In genomic region chr15:102459847-102460246, GRCm38 (mm10) we compare ENCODE assay signal across 9 mouse cellular contexts. TPM values are rescaled to one million over a fixed set of nuclear protein-coding genes. Genes with fewer than 3 reads are reported as not detected.
DNase-seq lines count a peak whose midpoint lies in the region; ATAC-seq lines count a peak whose summit lies in the region.
"Had no signal": no experiment of that assay in that cellular context is flagged by ENCODE, and none has a peak within 500 bp of the region (broad histone marks: within the 10 kb centered on the region; RNA-seq: fewer than 3 reads in every experiment).

No protein-coding gene starts in this region.

- H3K36me3 ChIP-seq in heart, embryonic 11.5 days (ENCODE audit: control insufficient read depth, insufficient read depth, low read length) = 0 out of 2 replicates have a peak, but pooled peaks cover 2% of the 10 kb centered on the region
- H3K36me3 ChIP-seq in hindbrain, embryonic 11.5 days (ENCODE audit: control insufficient read depth, insufficient read depth, low read length) = no peaks in the 10 kb centered on the region
- H3K36me3 ChIP-seq in midbrain, embryonic 11.5 days (ENCODE audit: control insufficient read depth, insufficient read depth, low read length) = no peaks in the 10 kb centered on the region

- no peaks in the 10 kb centered on the region for H3K9me3 ChIP-seq in heart, embryonic 11.5 days (replicated peaks; ENCODE audit: control insufficient read depth, low read length)
- no peaks in the 10 kb centered on the region for H3K9me3 ChIP-seq in hindbrain, embryonic 11.5 days (ENCODE audit: control insufficient read depth, low read length)
- H3K9me3 ChIP-seq in midbrain, embryonic 11.5 days (ENCODE audit: control insufficient read depth, low read length) = no peaks in the 10 kb centered on the region

- H3K9ac ChIP-seq in heart, embryonic 11.5 days (ENCODE audit: low read depth, low read length) = peak overlapping the region; percentile 58; the same call in 1 of the 2 replicates
- no peak overlapping the region; the same call in 1 of the 2 replicates for H3K9ac ChIP-seq in hindbrain, embryonic 11.5 days (ENCODE audit: low read depth, low read length)
- no peak overlapping the region for H3K9ac ChIP-seq in midbrain, embryonic 11.5 days (ENCODE audit: low read length)

- no peak for DNase-seq in heart, postnatal 36 days
- DNase-seq in ZHBTc4 (ENCODE audit: low read depth, low spot score) = peak; percentile 44
- no peak for DNase-seq in hindbrain, embryonic 11.5 days (ENCODE audit: low spot score)
- no peak for DNase-seq in midbrain, embryonic 11.5 days (ENCODE audit: low spot score, missing footprints)
- DNase-seq in right cerebral cortex, postnatal 14 days = no peak
- no peak for DNase-seq in gastrocnemius, postnatal 4 days (ENCODE audit: low spot score in 2 of 2)
- no peak for DNase-seq in kidney, postnatal 4 days

- H3K4me1 ChIP-seq in heart, embryonic 11.5 days (ENCODE audit: control insufficient read depth, insufficient read depth, low read length) = peaks cover 11% of the 10 kb centered on the region; the same call in 1 of the 2 replicates
- H3K4me1 ChIP-seq in hindbrain, embryonic 11.5 days (replicated peaks; ENCODE audit: control insufficient read depth, insufficient read depth, low read length) = no peaks in the 10 kb centered on the region
- peaks cover 6% of the 10 kb centered on the region; the same call in 1 of the 2 replicates for H3K4me1 ChIP-seq in midbrain, embryonic 11.5 days (ENCODE audit: control insufficient read depth, insufficient read depth, low read length)

- peak overlapping the region; percentile 75 for H3K4me2 ChIP-seq in heart, embryonic 11.5 days
- H3K4me2 ChIP-seq in hindbrain, embryonic 11.5 days (replicated peaks; ENCODE audit: low read depth, low read length) = peak overlapping the region; percentile 45; the same call in 1 of the 2 replicates
- peak overlapping the region; percentile 52 for H3K4me2 ChIP-seq in midbrain, embryonic 11.5 days

- peak; percentile 39 for ATAC-seq in heart, embryonic 11.5 days (replicated peaks; ENCODE audit: insufficient number of reproducible peaks, low FRiP score, low TSS enrichment)
- no peak for ATAC-seq in hindbrain, embryonic 11.5 days (ENCODE audit: low FRiP score)
- ATAC-seq in midbrain, embryonic 11.5 days (ENCODE audit: low FRiP score) = no peak

- peak overlapping the region; percentile 56 for H3K4me3 ChIP-seq in heart, embryonic 11.5 days (ENCODE audit: low read depth, low read length)
- H3K4me3 ChIP-seq in hindbrain, embryonic 11.5 days (ENCODE audit: low read depth, low read length) = no peak overlapping the region
- no peak overlapping the region for H3K4me3 ChIP-seq in midbrain, embryonic 11.5 days (ENCODE audit: low read depth, low read length)

- 49% methylated on average over 5 of the region's 5 CpGs for WGBS in heart, embryonic 11.5 days (ENCODE audit: insufficient replicate concordance)
- WGBS in hindbrain, embryonic 11.5 days = 69% methylated on average over 5 of the region's 5 CpGs
- 73% methylated on average over 5 of the region's 5 CpGs for WGBS in midbrain, embryonic 11.5 days

- H3K27me3 ChIP-seq in heart, embryonic 11.5 days (ENCODE audit: control insufficient read depth, insufficient read depth, low read length) = no peaks in the 10 kb centered on the region
- H3K27me3 ChIP-seq in hindbrain, embryonic 11.5 days (ENCODE audit: control insufficient read depth, insufficient read depth, low read length) = no peaks in the 10 kb centered on the region
- no peaks in the 10 kb centered on the region for H3K27me3 ChIP-seq in midbrain, embryonic 11.5 days (ENCODE audit: control insufficient read depth, insufficient read depth, low read length)

- peak overlapping the region; percentile 75 for H3K27ac ChIP-seq in heart, embryonic 11.5 days (ENCODE audit: low read depth, low read length)
- no peak overlapping the region for H3K27ac ChIP-seq in hindbrain, embryonic 11.5 days (ENCODE audit: low read depth, low read length)
- no peak overlapping the region for H3K27ac ChIP-seq in midbrain, embryonic 11.5 days (ENCODE audit: low read depth, low read length)

- intact Hi-C loops in heart, postnatal 36 days (cut with DNase I) = no loop called here

RNA-seq across cellular contexts. Expression of gene Prr13, which starts 1.0 kb away (rescaled TPM):
- polyA plus RNA-seq in heart, embryonic 11.5 days (2014; fragmentation: Nextera tagmentation; extraction: Ambion mirVana) = 124 and 139 TPM in 2 replicates
- 10 to 100 TPM; 19.4 to 26.1 TPM for total RNA-seq in heart, postnatal 36 days (2021)
- 108 and 118 TPM in 2 replicates for polyA plus RNA-seq in hindbrain, embryonic 11.5 days (2014; fragmentation: Nextera tagmentation; extraction: Ambion mirVana)
- 92.7 and 110 TPM in 2 replicates for polyA plus RNA-seq in midbrain, embryonic 11.5 days (2014; fragmentation: Nextera tagmentation; extraction: Ambion mirVana)
- total RNA-seq in gastrocnemius, postnatal 4 days (2021) = 10 to 100 TPM; 15.2 to 18.7 TPM

RNA-seq across cellular contexts. Expression of gene Pcbp2, which starts 10.5 kb away (rescaled TPM):
- 187 and 213 TPM in 2 replicates for polyA plus RNA-seq in heart, embryonic 11.5 days (2014; fragmentation: Nextera tagmentation; extraction: Ambion mirVana)
- 100 to 1,000 TPM; 482 to 500 TPM for total RNA-seq in heart, postnatal 36 days (2021)
- 238 and 273 TPM in 2 replicates for polyA plus RNA-seq in hindbrain, embryonic 11.5 days (2014; fragmentation: Nextera tagmentation; extraction: Ambion mirVana)
- polyA plus RNA-seq in midbrain, embryonic 11.5 days (2014; fragmentation: Nextera tagmentation; extraction: Ambion mirVana) = 234 and 255 TPM in 2 replicates
- total RNA-seq in gastrocnemius, postnatal 4 days (2021) = 100 to 1,000 TPM; 614 to 662 TPM

RNA-seq across cellular contexts. Expression of gene Amhr2, which starts 14.7 kb away (rescaled TPM):
- 0.93 and 1.2 TPM in 2 replicates for polyA plus RNA-seq in heart, embryonic 11.5 days (2014; fragmentation: Nextera tagmentation; extraction: Ambion mirVana)
- under 1 TPM; 0.16 to 0.78 TPM for total RNA-seq in heart, postnatal 36 days (2021)
- polyA plus RNA-seq in hindbrain, embryonic 11.5 days (2014; fragmentation: Nextera tagmentation; extraction: Ambion mirVana) = 0.28 and 0.46 TPM in 2 replicates
- polyA plus RNA-seq in midbrain, embryonic 11.5 days (2014; fragmentation: Nextera tagmentation; extraction: Ambion mirVana) = 0.37 TPM in 1 of 2 replicates, not detected in the other
- 1 to 10 TPM; 3.6 to 3.9 TPM for total RNA-seq in gastrocnemius, postnatal 4 days (2021)
- total RNA-seq: hematopoietic stem cell, adult 5-6 weeks had no signal

RNA-seq across cellular contexts. Expression of gene Gm10337, which starts 43.7 kb away (rescaled TPM):
- polyA plus RNA-seq in heart, embryonic 11.5 days (2014; fragmentation: Nextera tagmentation; extraction: Ambion mirVana) = 2.7 TPM in 1 of 2 replicates, not detected in the other
- total RNA-seq in heart, postnatal 36 days (2021) = not detected
- 5.1 and 8.8 TPM in 2 replicates for polyA plus RNA-seq in hindbrain, embryonic 11.5 days (2014; fragmentation: Nextera tagmentation; extraction: Ambion mirVana)
- polyA plus RNA-seq in midbrain, embryonic 11.5 days (2014; fragmentation: Nextera tagmentation; extraction: Ambion mirVana) = 6.7 TPM in 1 of 2 replicates, not detected in the other
- total RNA-seq in gastrocnemius, postnatal 4 days (2021) = 1 to 10 TPM in 1 of 2 experiments, not detected in 1; 7.6 TPM
- total RNA-seq: hematopoietic stem cell, adult 5-6 weeks had no signal

RNA-seq across cellular contexts. Expression of gene Sp1, which starts 53.9 kb away (rescaled TPM):
- polyA plus RNA-seq in heart, embryonic 11.5 days (2014; fragmentation: Nextera tagmentation; extraction: Ambion mirVana) = 7.5 and 8.1 TPM in 2 replicates
- 10 to 100 TPM; 45.7 to 49.1 TPM for total RNA-seq in heart, postnatal 36 days (2021)
- 10.5 and 11.5 TPM in 2 replicates for polyA plus RNA-seq in hindbrain, embryonic 11.5 days (2014; fragmentation: Nextera tagmentation; extraction: Ambion mirVana)
- 11.2 and 11.7 TPM in 2 replicates for polyA plus RNA-seq in midbrain, embryonic 11.5 days (2014; fragmentation: Nextera tagmentation; extraction: Ambion mirVana)
- 10 to 100 TPM; 54.9 to 69.9 TPM for total RNA-seq in gastrocnemius, postnatal 4 days (2021)
